Mouse (Mus musculus) stomach, postnatal 0 days (tissue): ENCODE measurements at regions not wholly inside any gene's neighbourhood (a gene's known extent, or its start where the extent isn't known, plus 50 kb on each side); places are given as distances from the start of the nearest gene placed in this dataset.

ENCODE experiments used
- ATAC-seq: fragments of 200-750 bp; cut with Nextera tagmentation; 2 replicates; pipeline ENCODE4 v1.8.0; 2017; ENCODE audit not compliant: low FRiP score, low TSS enrichment
- DNase-seq: peaks from one replicate; pipeline ENCODE4 v3.0.0-alpha.2; 2016; ENCODE audit warnings: low spot score
- H3K27ac ChIP-seq: fragments of 300-500 bp; sonication (generic); replicated peaks from 2 replicates; pipeline ENCODE4 v1.5.1; 2014; ENCODE audit warnings: mild to moderate bottlenecking, control low read depth
- H3K27me3 ChIP-seq: fragments of 300-500 bp; sonication (generic); 2 replicates; pipeline ENCODE4 v1.6.1; 2014; ENCODE audit warnings: low read length; ENCODE audit not compliant: control insufficient read depth, insufficient read depth
- H3K36me3 ChIP-seq: fragments of 300-500 bp; sonication (generic); 2 replicates; pipeline ENCODE4 v1.6.1; 2014; ENCODE audit warnings: low read length, mixed read lengths; ENCODE audit not compliant: control insufficient read depth, insufficient read depth
- H3K4me1 ChIP-seq: fragments of 300-500 bp; sonication (generic); replicated peaks from 2 replicates; pipeline ENCODE4 v1.6.1; 2014; ENCODE audit warnings: antibody characterized with exemption; ENCODE audit not compliant: control insufficient read depth, insufficient read depth
- H3K4me2 ChIP-seq: fragments of 300-500 bp; sonication (generic); replicated peaks from 2 replicates; pipeline ENCODE4 v1.6.1; 2014; ENCODE audit warnings: low read depth, mild to moderate bottlenecking, control low read depth, moderate library complexity
- H3K4me3 ChIP-seq: fragments of 300-500 bp; sonication (generic); 2 replicates; pipeline ENCODE4 v1.5.1; 2014; ENCODE audit warnings: low read depth, low read length, control low read depth
- H3K9ac ChIP-seq: fragments of 300-500 bp; sonication (generic); 2 replicates; pipeline ENCODE4 v1.6.1; 2014; ENCODE audit warnings: mild to moderate bottlenecking, low read length, control low read depth, mixed read lengths
- H3K9me3 ChIP-seq: fragments of 300-500 bp; sonication (generic); 2 replicates; pipeline ENCODE4 v1.6.1; 2016; ENCODE audit warnings: low read length; ENCODE audit not compliant: control insufficient read depth
- CTCF ChIP-seq: IDR thresholded peaks from 2 replicates; pipeline ENCODE4 v1.5.1; 2016; ENCODE audit warnings: antibody characterized with exemption, low read depth, mild to moderate bottlenecking, moderate library complexity
- EP300 ChIP-seq: optimal IDR thresholded peaks from 2 replicates; pipeline ENCODE3; 2016; ENCODE audit warnings: antibody characterized with exemption
- WGBS: fragments of 180-500 bp; shearing (Covaris S2); extraction: QIAGEN DNeasy Blood & Tissue Kit; methylation state at CpG from one replicate; pipeline ENCODE4 v1.1.7; 2014; 5-methylcytosine and 5-hydroxymethylcytosine counted together

GRCm38 (mm10) chr3:19882623-19883022 is 74.2 kb upstream of the Cp start:
- no peaks in the 10 kb centered on the region for H3K27me3 ChIP-seq
- H3K4me2 ChIP-seq = no peak overlapping the region
- no peaks in the 10 kb centered on the region for H3K4me1 ChIP-seq
- ATAC-seq = no peak
- 73% methylated on average over 2 of the region's 2 CpGs for WGBS
- H3K9me3 ChIP-seq = no peaks in the 10 kb centered on the region
- DNase-seq = no peak
- no peak overlapping the region for H3K27ac ChIP-seq
- no peak overlapping the region for H3K4me3 ChIP-seq
- no peak overlapping the region for H3K9ac ChIP-seq
- TF ChIP-seq EP300 (no peak), CTCF (no peak)
- H3K36me3 ChIP-seq = no peaks in the 10 kb centered on the region

GRCm38 (mm10) chr3:19888405-19888804 is 68.4 kb upstream of the Cp start:
- no peaks in the 10 kb centered on the region for H3K36me3 ChIP-seq

GRCm38 (mm10) chr3:19894258-19894629 is 62.6 kb upstream of the Cp start:
- WGBS = 3% methylated on average over 10 of the region's 10 CpGs
- H3K27ac ChIP-seq = no peak overlapping the region
- TF ChIP-seq CTCF = no peak
- ATAC-seq = peak; percentile 50; the same call in 1 of the 2 replicates
- no peak for DNase-seq
- H3K27me3 ChIP-seq = no peaks in the 10 kb centered on the region
- H3K4me3 ChIP-seq = peak overlapping the region; percentile 82
- peak overlapping the region; percentile 48 for H3K4me2 ChIP-seq
- no peaks in the 10 kb centered on the region for H3K36me3 ChIP-seq
- H3K4me1 ChIP-seq = no peaks in the 10 kb centered on the region
- H3K9me3 ChIP-seq = no peaks in the 10 kb centered on the region
- H3K9ac ChIP-seq = no peak overlapping the region

More at GRCm38 (mm10) chr3:19888405-19888804, 68.4 kb upstream of the Cp start:
- H3K27ac ChIP-seq = no peak overlapping the region
- H3K9ac ChIP-seq = no peak overlapping the region
- no peak for ATAC-seq
- no peak for DNase-seq
- no peak overlapping the region for H3K4me3 ChIP-seq
- TF ChIP-seq EP300 (no peak), CTCF (peak; percentile 47)
- H3K27me3 ChIP-seq = no peaks in the 10 kb centered on the region
- no peaks in the 10 kb centered on the region for H3K9me3 ChIP-seq
- no peak overlapping the region for H3K4me2 ChIP-seq
- no peaks in the 10 kb centered on the region for H3K4me1 ChIP-seq

- no peaks in the 10 kb centered on the region for H3K4me1 ChIP-seq
- H3K9me3 ChIP-seq = no peaks in the 10 kb centered on the region
- peak overlapping the region; percentile 82 for H3K4me3 ChIP-seq
- ATAC-seq (peak; percentile 98), DNase-seq (peak; percentile 94)
- no peaks in the 10 kb centered on the region for H3K36me3 ChIP-seq
- H3K4me2 ChIP-seq = peak overlapping the region; percentile 90
- H3K27me3 ChIP-seq = no peaks in the 10 kb centered on the region
- WGBS = under 1% methylated on average over 67 of the region's 68 CpGs
- H3K27ac ChIP-seq = peak overlapping the region; percentile 83
- peak; percentile 94 for TF ChIP-seq CTCF
- TF ChIP-seq EP300 = no peak
- peak overlapping the region; percentile 83 for H3K9ac ChIP-seq
These were observed 62.0 kb upstream of the Cp start for GRCm38 (mm10) chr3:19894630-19895578.

- peak overlapping the region; percentile 83; the same call in 1 of the 2 replicates for H3K9ac ChIP-seq
- WGBS = 28% methylated on average over 5 of the region's 5 CpGs
- H3K27ac ChIP-seq = no peak overlapping the region
- TF ChIP-seq EP300 = no peak
- TF ChIP-seq CTCF = no peak
- H3K4me1 ChIP-seq = no peaks in the 10 kb centered on the region
- DNase-seq (no peak), ATAC-seq (no peak)
- H3K27me3 ChIP-seq = no peaks in the 10 kb centered on the region
- H3K9me3 ChIP-seq = no peaks in the 10 kb centered on the region
- H3K4me2 ChIP-seq = peak overlapping the region; percentile 90
- peak overlapping the region; percentile 82 for H3K4me3 ChIP-seq
- H3K36me3 ChIP-seq = no peaks in the 10 kb centered on the region
These were observed 61.1 kb upstream of the Cp start for GRCm38 (mm10) chr3:19895755-19896154.

GRCm38 (mm10) chr3:19897140-19897539 is 59.7 kb upstream of the Cp start:
- H3K27me3 ChIP-seq = no peaks in the 10 kb centered on the region
- no peak for ATAC-seq
- H3K4me3 ChIP-seq = no peak overlapping the region
- no peak for DNase-seq
- no peak for TF ChIP-seq CTCF
- no peak for TF ChIP-seq EP300
- H3K4me1 ChIP-seq = no peaks in the 10 kb centered on the region
- H3K9me3 ChIP-seq = no peaks in the 10 kb centered on the region
- H3K36me3 ChIP-seq = no peaks in the 10 kb centered on the region
- H3K27ac ChIP-seq = no peak overlapping the region
- no peak overlapping the region for H3K4me2 ChIP-seq
- WGBS = 99% methylated on average over 3 of the region's 3 CpGs
- H3K9ac ChIP-seq = no peak overlapping the region
